Mouse (Mus musculus) A20 (cell line): ENCODE results near the gene Ralgds.

ENCODE experiments used
- DNase-seq: peaks from one replicate; pipeline ENCODE4 v3.0.0-alpha.2; 2011; ENCODE audit warnings: low read depth, low spot score

Ralgds gene

GRCm38 (mm10) chr2:28532938-28533771 lies 20.2 kb downstream of the Ralgds start:
- DNase-seq: peak; percentile 85

GRCm38 (mm10) chr2:28533901-28534435 lies 21.0 kb downstream of the Ralgds start:
- no peak for DNase-seq

- DNase-seq: peak; percentile 11
Observed at GRCm38 (mm10) chr2:28534436-28535262, 21.7 kb downstream of the Ralgds start.

- DNase-seq: peak; percentile 51
Observed at GRCm38 (mm10) chr2:28535263-28535540, 22.3 kb downstream of the Ralgds start.

GRCm38 (mm10) chr2:28535650-28536049 lies 22.7 kb downstream of the Ralgds start:
- DNase-seq: peak; percentile 64

GRCm38 (mm10) chr2:28536166-28536565 lies 23.2 kb downstream of the Ralgds start:
- no peak for DNase-seq

GRCm38 (mm10) chr2:28536766-28537633 lies 24.1 kb downstream of the Ralgds start:
- peak; percentile 41 for DNase-seq

- DNase-seq: no peak
Observed at GRCm38 (mm10) chr2:28537634-28537920, 24.7 kb downstream of the Ralgds start.

- peak; percentile 84 for DNase-seq
Observed at GRCm38 (mm10) chr2:28537995-28538816, 25.3 kb downstream of the Ralgds start.

- DNase-seq: peak; percentile 4
Observed at GRCm38 (mm10) chr2:28538817-28539128, 25.8 kb downstream of the Ralgds start.

GRCm38 (mm10) chr2:28539206-28539605 lies 26.3 kb downstream of the Ralgds start:
- DNase-seq: peak; percentile 13

- peak; percentile 84 for DNase-seq
Observed at GRCm38 (mm10) chr2:28539949-28540348, 27.0 kb downstream of the Ralgds start.

- DNase-seq: peak; percentile 19
Observed at GRCm38 (mm10) chr2:28540587-28541227, 27.8 kb downstream of the Ralgds start.

GRCm38 (mm10) chr2:28543894-28544293 lies 31.0 kb downstream of the Ralgds start:
- no peak for DNase-seq

GRCm38 (mm10) chr2:28545976-28546375 lies 33.1 kb downstream of the Ralgds start:
- no peak for DNase-seq

- DNase-seq: no peak
Observed at GRCm38 (mm10) chr2:28546560-28546959, 33.6 kb downstream of the Ralgds start.

GRCm38 (mm10) chr2:28547237-28548172 lies 34.6 kb downstream of the Ralgds start:
- peak; percentile 81 for DNase-seq

GRCm38 (mm10) chr2:28549157-28549556 lies 36.2 kb downstream of the Ralgds start:
- DNase-seq: no peak

GRCm38 (mm10) chr2:28552301-28552700 lies 39.4 kb downstream of the Ralgds start:
- no peak for DNase-seq
